Mouse (Mus musculus) neural tube, embryonic 12.5 days (tissue): Measurements from ENCODE around the gene Tlnrd1. TPM values are rescaled to one million over a fixed set of nuclear protein-coding genes. Genes with fewer than 3 reads are reported as not detected.

ENCODE experiments used
- ATAC-seq: fragments of 200-750 bp; cut with Nextera tagmentation; 2 replicates; pipeline ENCODE4 v1.8.0; 2017; ENCODE audit warnings: low read depth, mild to moderate bottlenecking, moderate TSS enrichment, moderate library complexity; ENCODE audit not compliant: low FRiP score
- H3K27ac ChIP-seq: fragments of 300-500 bp; sonication (generic); 2 replicates; pipeline ENCODE4 v1.5.1; 2016
- H3K27me3 ChIP-seq: fragments of 300-500 bp; sonication (generic); replicated peaks from 2 replicates; pipeline ENCODE4 v1.6.1; 2016; ENCODE audit warnings: mild to moderate bottlenecking
- H3K36me3 ChIP-seq: fragments of 300-500 bp; sonication (generic); 2 replicates; pipeline ENCODE4 v1.6.1; 2016; ENCODE audit warnings: mild to moderate bottlenecking
- H3K4me1 ChIP-seq: fragments of 300-500 bp; sonication (generic); 2 replicates; pipeline ENCODE4 v1.6.1; 2016
- H3K4me2 ChIP-seq: fragments of 300-500 bp; sonication (generic); replicated peaks from 2 replicates; pipeline ENCODE4 v1.6.1; 2016; ENCODE audit warnings: mild to moderate bottlenecking
- H3K4me3 ChIP-seq: fragments of 300-500 bp; sonication (generic); 2 replicates; pipeline ENCODE4 v1.5.1; 2016
- H3K9ac ChIP-seq: fragments of 300-500 bp; sonication (generic); 2 replicates; pipeline ENCODE4 v1.6.1; 2016; ENCODE audit warnings: mild to moderate bottlenecking
- H3K9me3 ChIP-seq: fragments of 300-500 bp; sonication (generic); 2 replicates; pipeline ENCODE4 v1.6.1; 2016; ENCODE audit warnings: mild to moderate bottlenecking
- WGBS: fragments of 180-500 bp; shearing (Covaris S2); methylation state at CpG from one replicate; pipeline ENCODE4 v1.1.7; 2016; 5-methylcytosine and 5-hydroxymethylcytosine counted together
- polyA plus RNA-seq: library from polyadenylated mRNA; unstranded; fragments of >200 nt; fragmentation: Nextera tagmentation; extraction: Ambion mirVana; gene quantifications from 2 replicates; pipeline ENCODE4 v1.2.1, GENCODE M21; 2016

Gene Tlnrd1
- polyA plus RNA-seq, result 21.2 and 23.3 TPM in 2 replicates

DNA sequence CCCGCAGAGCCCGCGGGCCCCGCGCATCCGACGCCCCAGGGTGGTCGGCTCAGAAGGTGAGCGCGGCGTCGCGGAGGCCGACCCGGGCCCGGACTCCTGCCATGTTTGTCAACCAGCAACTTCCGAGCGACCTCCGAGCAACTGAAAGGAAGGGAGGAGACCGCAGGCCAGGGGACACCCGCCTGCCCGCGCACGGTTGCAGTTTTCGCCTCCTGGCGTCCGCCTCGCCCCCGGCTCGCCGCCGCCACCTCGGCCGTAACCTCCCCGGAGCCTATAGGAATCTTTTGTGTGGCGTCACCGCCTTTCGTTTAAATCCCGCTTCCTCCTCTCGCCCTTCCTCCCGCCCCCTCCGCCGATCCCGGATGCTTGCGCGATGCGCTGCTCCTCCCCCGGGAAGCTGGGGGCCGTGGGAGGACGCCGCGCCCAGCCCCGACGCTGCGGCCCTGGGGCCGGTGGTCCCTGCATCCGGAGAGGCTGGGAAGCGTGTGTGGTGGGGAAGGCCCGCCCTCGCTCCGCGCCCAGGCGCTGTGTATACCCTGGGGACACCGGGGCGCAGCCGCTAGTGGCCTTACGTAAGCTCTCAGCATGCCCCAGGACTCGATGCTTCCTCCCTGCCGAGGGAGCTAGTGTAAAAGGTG, at the start of gene Tlnrd1, which contains the start of gene Mesd:
TSS of gene Tlnrd1 (minus strand) at position 285 of the 638 bp plus-strand sequence.
TSS of gene Mesd (plus strand) at position 446 of the 638 bp plus-strand sequence.
- peak; percentile 84 for ATAC-seq
- Histone ChIP-seq H3K4me2 (peak within 1 kb of the TSS; percentile 97), H3K9me3 (no peaks in the 10 kb centered on the region), H3K4me1 (peaks cover 42% of the 10 kb centered on the region), H3K27me3 (no peaks in the 10 kb centered on the region), H3K4me3 (peak within 1 kb of the TSS; percentile 83), H3K36me3 (peaks cover 5% of the 10 kb centered on the region), H3K27ac (peak within 1 kb of the TSS; percentile 92), H3K9ac (peak within 1 kb of the TSS; percentile 94)
- WGBS, result under 1% methylated on average over 69 of the region's 69 CpGs

DNA sequence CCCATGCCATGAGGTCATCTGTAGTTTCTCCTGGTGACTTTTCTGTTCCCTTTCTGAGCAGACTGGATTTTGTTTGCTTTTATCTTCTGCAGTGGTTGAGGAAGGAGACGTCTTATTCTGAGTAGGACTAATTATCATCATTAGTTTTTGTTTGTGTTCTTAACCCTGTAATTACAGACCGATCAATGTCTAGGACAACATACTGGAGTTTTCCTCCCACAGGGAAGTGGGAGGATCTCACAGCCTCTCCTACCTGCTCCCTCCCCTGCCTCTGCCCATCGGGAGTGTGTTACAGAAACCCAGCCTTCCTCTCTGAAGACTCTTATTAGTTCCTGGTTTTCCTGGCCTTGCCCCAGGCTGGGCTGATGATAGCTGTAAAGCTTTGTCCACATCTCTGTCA, 37.5 kb upstream of the Tlnrd1 start:
- H3K4me2 ChIP-seq, result no peak overlapping the region
- no peak overlapping the region for H3K27ac ChIP-seq
- H3K4me1 ChIP-seq, result no peaks in the 10 kb centered on the region
- H3K27me3 ChIP-seq, result no peaks in the 10 kb centered on the region
- H3K9me3 ChIP-seq, result no peaks in the 10 kb centered on the region
- H3K36me3 ChIP-seq, result no peaks in the 10 kb centered on the region
- H3K9ac ChIP-seq, result no peak overlapping the region
- no peak for ATAC-seq
- no peak overlapping the region for H3K4me3 ChIP-seq
- WGBS, result 57% methylated on average over 3 of the region's 3 CpGs

DNA sequence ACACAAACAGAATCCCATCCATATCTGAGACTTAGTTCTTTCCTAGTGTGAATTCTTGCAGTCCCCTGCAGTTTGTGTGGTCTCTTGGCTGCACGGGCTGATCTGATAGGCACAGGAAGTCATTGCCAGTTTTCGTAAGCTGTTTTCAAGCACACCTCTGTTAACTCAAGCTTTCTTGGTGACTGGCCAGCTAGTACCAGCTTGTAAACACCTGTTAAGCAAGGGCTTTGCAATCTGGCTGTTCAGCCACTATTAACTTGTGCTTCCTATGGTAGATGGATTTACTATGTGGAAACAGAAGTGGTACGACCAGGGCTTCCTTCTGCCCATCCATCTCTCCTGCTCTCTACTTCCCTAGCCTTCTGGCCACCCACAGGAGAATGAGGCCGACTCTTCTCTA, 36.1 kb upstream of the Tlnrd1 start:
- 82% methylated on average over 4 of the region's 4 CpGs for WGBS
- ATAC-seq, result no peak

DNA sequence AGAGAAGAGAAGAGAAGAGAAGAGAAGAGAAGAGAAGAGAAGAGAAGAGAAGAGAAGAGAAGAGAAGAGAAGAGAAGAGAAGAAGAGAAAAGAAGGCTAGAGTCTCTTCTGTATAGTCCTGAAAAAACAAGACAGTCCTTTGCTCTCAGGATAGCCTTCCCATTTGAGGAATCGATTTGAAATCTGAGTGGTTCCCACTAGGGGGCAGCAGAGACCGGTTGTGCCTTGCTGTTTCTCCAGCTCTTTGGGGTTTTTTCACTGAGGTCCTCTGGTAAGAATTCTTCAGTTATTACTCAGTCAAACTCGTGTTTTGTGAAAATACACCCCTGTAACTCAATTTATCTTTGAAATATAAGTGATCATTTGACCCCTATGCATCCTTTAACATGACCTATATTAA, 30.5 kb upstream of the Tlnrd1 start:
- no peaks in the 10 kb centered on the region for H3K36me3 ChIP-seq
- no peak overlapping the region for H3K27ac ChIP-seq
- no peaks in the 10 kb centered on the region for H3K27me3 ChIP-seq
- H3K4me2 ChIP-seq, result no peak overlapping the region
- ATAC-seq, result 0 out of 2 replicates have a peak, but pooled peaks have one; percentile 21
- no peak overlapping the region for H3K4me3 ChIP-seq
- no peaks in the 10 kb centered on the region for H3K4me1 ChIP-seq
- H3K9ac ChIP-seq, result no peak overlapping the region
- no peaks in the 10 kb centered on the region for H3K9me3 ChIP-seq
- 3% methylated on average over 3 of the region's 3 CpGs for WGBS

More for the DNA sequence above, 36.1 kb upstream of the Tlnrd1 start:
- Histone ChIP-seq H3K4me1 (no peaks in the 10 kb centered on the region), H3K36me3 (no peaks in the 10 kb centered on the region), H3K27me3 (no peaks in the 10 kb centered on the region), H3K27ac (no peak overlapping the region), H3K4me3 (no peak overlapping the region), H3K9me3 (no peaks in the 10 kb centered on the region), H3K9ac (no peak overlapping the region), H3K4me2 (no peak overlapping the region)

DNA sequence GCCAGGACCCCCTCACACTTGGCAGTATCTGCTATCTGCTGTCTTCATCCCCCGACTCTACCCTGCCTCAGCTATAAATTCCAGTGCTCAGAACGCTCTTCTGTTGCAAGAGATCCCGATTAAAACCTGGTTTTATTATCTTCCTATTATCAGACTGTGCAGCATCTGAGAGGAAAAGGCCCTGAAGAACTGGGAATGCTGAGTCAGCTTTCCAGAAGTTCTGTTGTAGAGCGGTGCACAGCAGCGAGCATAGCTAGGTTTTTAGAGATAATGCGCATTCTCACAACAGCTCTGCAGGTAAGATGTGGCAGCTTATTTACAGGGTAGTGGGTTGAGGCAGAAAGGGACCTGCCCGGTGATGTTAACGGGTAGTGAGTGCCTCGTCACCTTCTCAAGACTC, 29.9 kb upstream of the Tlnrd1 start:
- no peaks in the 10 kb centered on the region for H3K4me1 ChIP-seq
- H3K4me2 ChIP-seq, result no peak overlapping the region
- H3K27ac ChIP-seq, result no peak overlapping the region
- 79% methylated on average over 9 of the region's 9 CpGs for WGBS
- H3K27me3 ChIP-seq, result no peaks in the 10 kb centered on the region
- H3K9ac ChIP-seq, result no peak overlapping the region
- no peak overlapping the region for H3K4me3 ChIP-seq
- H3K36me3 ChIP-seq, result no peaks in the 10 kb centered on the region
- H3K9me3 ChIP-seq, result no peaks in the 10 kb centered on the region
- ATAC-seq, result no peak

DNA sequence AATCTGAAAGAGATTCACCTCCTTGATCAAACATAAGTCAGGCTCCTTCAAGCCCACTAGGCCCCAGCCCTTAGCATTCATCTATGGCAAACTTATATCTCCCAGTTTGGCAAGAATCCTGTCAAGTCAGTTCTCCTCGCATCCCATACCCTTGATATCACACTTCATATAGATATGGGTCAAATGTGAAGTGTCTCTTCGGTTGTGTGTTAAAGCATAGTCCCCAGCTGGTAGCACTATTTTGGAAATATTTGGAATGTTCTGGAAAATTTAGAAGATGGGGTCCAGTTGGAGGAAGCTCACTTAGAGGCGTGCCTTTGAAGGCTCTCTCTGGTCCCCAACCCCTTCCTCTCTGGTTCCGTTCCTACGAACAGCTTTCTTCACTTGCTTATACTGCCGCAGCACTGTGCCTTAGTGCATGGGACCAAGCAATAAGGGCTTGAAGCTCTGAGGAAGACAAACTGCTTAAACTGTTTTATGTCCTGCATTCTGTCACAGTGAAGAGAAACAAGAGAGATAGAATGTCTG, 29.4 kb upstream of the Tlnrd1 start:
- Histone ChIP-seq H3K9me3 (no peaks in the 10 kb centered on the region), H3K9ac (no peak overlapping the region), H3K4me1 (no peaks in the 10 kb centered on the region), H3K27ac (no peak overlapping the region), H3K4me3 (no peak overlapping the region), H3K4me2 (no peak overlapping the region), H3K27me3 (no peaks in the 10 kb centered on the region), H3K36me3 (no peaks in the 10 kb centered on the region)
- no peak for ATAC-seq
- 93% methylated on average over 6 of the region's 6 CpGs for WGBS

DNA sequence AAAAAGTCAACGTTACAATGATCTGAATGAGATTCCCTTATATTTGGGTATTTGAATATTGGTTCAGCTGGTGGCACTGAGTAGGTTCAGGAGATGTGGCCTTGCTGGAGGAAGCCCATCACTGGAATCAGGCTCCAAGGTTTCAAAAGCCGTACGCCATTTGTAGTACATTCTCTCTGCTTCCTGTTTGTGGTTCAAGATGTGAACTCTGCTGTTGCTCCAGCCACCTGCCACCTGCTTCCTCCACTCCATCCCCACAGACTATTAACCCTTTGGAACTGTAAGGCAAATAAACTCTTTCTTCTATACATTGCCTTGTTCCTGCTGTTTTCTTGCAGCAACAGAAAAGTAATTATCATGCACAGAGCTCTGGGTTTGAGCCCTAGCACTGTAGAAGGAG, 27.8 kb upstream of the Tlnrd1 start:
- Histone ChIP-seq H3K4me1 (no peaks in the 10 kb centered on the region), H3K4me3 (no peak overlapping the region), H3K9me3 (no peaks in the 10 kb centered on the region), H3K27me3 (no peaks in the 10 kb centered on the region), H3K27ac (no peak overlapping the region), H3K9ac (no peak overlapping the region), H3K36me3 (no peaks in the 10 kb centered on the region), H3K4me2 (no peak overlapping the region)
- WGBS, result 81% methylated on average over 3 of the region's 3 CpGs
- ATAC-seq, result no peak

DNA sequence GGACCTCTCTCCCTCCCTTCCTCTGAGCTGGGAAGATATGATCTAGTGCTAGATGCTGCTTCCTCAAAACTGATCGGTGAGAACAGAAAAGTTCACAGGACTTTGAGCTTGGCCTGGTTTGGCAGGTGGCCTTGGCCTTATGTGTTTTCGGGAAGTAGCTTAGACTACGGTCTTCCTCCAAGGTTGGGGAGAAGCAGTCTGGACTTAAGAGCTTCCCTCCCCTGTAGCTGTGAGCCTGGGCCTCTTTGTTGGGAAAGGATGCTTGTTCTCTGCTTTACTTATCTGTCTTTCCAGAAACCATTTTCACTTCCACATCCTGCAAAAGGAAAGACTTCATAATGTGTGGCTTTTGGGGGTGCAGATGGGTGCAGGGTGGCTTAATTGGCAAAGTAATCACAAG, 20.7 kb upstream of the Tlnrd1 start:
- Histone ChIP-seq H3K36me3 (peaks cover 16% of the 10 kb centered on the region), H3K4me1 (no peaks in the 10 kb centered on the region), H3K9me3 (peaks cover 6% of the 10 kb centered on the region; the same call in 1 of the 2 replicates), H3K27ac (no peak overlapping the region), H3K4me2 (no peak overlapping the region), H3K4me3 (no peak overlapping the region), H3K9ac (no peak overlapping the region), H3K27me3 (no peaks in the 10 kb centered on the region)
- no peak for ATAC-seq
- WGBS, result 92% methylated on average over 3 of the region's 3 CpGs

DNA sequence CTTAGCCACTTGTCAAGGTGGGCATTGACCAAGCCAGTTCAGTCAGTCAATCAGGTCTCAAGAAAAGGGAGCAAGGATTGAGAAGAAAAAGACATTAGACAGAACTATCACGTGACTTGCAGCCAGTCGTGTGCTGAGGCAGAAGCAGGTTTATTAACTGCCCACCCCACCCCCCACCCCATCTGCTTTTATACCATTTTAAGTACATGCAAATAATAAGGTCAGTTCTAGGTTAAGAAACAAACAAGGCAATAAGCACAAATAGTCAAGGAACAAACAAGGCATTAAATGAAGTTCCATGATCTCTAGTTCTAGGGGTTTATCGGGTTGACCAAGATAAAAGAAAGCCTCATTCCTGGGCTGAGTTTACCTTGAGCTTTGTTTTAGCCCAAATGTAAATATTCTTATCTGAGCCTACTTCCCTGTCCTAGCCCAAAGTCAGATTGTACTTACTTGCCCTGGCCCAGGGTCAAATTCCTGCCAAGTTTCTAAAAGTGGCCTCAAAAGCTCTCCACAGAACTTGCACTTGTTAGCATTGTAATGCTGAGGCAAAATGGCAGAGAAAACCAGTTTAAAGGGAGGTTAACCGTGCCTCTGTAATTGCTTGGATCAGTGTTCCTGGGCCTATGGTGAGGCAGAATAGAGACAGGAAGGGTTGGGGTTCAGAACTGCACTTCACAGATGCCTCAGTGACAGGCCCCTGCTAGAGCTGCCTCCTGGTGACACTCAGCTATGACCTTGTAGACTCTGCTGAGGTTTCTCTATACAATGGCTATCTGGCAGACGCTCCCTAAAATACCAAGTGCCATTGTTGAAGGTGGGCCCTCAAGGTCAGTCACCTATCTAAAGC, 18.4 kb upstream of the Tlnrd1 start:
- Histone ChIP-seq H3K27ac (no peak overlapping the region), H3K4me2 (no peak overlapping the region), H3K36me3 (peaks cover 39% of the 10 kb centered on the region), H3K4me1 (no peaks in the 10 kb centered on the region), H3K4me3 (no peak overlapping the region), H3K27me3 (no peaks in the 10 kb centered on the region), H3K9ac (no peak overlapping the region), H3K9me3 (peaks cover 6% of the 10 kb centered on the region; the same call in 1 of the 2 replicates)
- no peak for ATAC-seq
- WGBS, result 74% methylated on average over 5 of the region's 5 CpGs

DNA sequence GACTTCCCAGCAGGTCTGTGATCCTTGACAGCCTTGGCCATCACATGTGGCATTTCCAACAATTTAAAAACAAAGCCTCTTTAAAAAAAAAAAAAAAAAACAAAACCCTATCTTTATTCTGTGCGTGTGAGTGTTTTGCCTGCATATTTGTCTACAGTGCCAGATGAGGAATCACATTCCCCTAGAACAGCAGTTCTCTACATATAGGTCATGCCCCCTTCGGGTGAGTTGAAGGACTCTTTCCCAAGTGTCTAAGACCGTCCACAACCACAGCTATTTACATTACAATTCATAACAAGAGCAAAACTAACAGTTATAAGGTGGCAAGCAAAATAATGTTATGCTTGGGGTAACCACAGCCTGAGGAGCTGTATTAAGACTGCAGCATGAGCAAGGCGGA, 17.3 kb upstream of the Tlnrd1 start:
- Histone ChIP-seq H3K9ac (no peak overlapping the region), H3K27ac (no peak overlapping the region), H3K36me3 (peaks cover 47% of the 10 kb centered on the region), H3K4me3 (no peak overlapping the region), H3K27me3 (no peaks in the 10 kb centered on the region), H3K4me2 (no peak overlapping the region), H3K9me3 (peaks cover 6% of the 10 kb centered on the region; the same call in 1 of the 2 replicates), H3K4me1 (no peaks in the 10 kb centered on the region)
- 92% methylated on average over 4 of the region's 4 CpGs for WGBS
- ATAC-seq, result no peak

DNA sequence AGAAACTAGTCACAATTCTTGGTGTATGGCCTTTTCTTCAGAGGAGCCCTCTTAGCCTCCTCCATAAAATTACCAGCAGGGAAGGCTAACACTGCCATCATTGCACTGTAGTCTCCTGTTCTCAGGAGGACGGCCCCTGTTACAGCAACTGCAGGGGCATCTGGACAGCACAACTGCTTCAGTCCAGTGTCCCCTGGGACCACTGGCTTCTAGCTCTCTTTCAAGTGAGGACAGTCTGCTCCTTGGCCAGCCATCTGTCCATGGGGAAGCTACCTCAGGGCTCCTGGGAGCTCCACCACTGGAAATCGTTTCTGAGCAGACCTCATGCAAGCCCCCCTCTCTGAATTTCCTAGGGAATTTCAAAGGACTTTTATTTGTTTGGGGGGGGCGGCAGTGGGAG, 16.4 kb upstream of the Tlnrd1 start:
- no peaks in the 10 kb centered on the region for H3K9me3 ChIP-seq
- 84% methylated on average over 3 of the region's 3 CpGs for WGBS
- no peak overlapping the region for H3K27ac ChIP-seq
- H3K4me1 ChIP-seq, result no peaks in the 10 kb centered on the region
- H3K27me3 ChIP-seq, result no peaks in the 10 kb centered on the region
- H3K36me3 ChIP-seq, result peaks cover 56% of the 10 kb centered on the region
- H3K4me3 ChIP-seq, result no peak overlapping the region
- H3K4me2 ChIP-seq, result no peak overlapping the region
- no peak overlapping the region for H3K9ac ChIP-seq
- ATAC-seq, result no peak

DNA sequence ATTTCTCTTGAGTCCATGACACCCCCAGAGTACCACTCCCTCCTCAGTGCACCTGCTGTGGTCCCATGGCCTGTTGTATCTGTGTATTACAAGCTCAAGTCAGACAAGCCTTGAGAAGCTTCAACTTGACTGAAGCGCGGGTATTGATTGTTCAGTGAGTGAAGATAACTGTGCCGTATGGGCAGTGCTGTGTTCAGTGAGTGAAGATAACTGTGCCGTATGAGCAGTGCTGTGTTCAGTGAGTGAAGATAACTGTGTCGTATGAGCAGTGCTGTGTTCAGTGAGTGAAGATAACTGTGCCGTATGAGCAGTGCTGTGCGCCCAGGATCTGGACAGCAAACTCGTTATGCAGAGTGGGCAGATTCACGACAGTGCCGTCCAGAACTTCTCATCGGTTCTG, 14.2 kb upstream of the Tlnrd1 start:
- Histone ChIP-seq H3K4me2 (no peak overlapping the region), H3K9me3 (no peaks in the 10 kb centered on the region), H3K4me3 (no peak overlapping the region), H3K27me3 (no peaks in the 10 kb centered on the region), H3K9ac (no peak overlapping the region), H3K27ac (no peak overlapping the region), H3K36me3 (peaks cover 62% of the 10 kb centered on the region), H3K4me1 (peaks cover 7% of the 10 kb centered on the region)
- 89% methylated on average over 11 of the region's 11 CpGs for WGBS
- ATAC-seq, result no peak
